Mouse (Mus musculus) right cerebral cortex, adult 18-20 months (tissue): ENCODE measurements around the gene Cyren.

Experiments used
- DNase-seq: peaks from one replicate; pipeline ENCODE4 v3.0.0; 2022; ENCODE audit warnings: mixed read lengths

Gene Cyren

GRCm38 (mm10) chr6:34865711-34866593 is 11.9 kb downstream of the Cyren start:
- DNase-seq: no peak

- no peak for DNase-seq
Measured at GRCm38 (mm10) chr6:34865213-34865612, 12.6 kb downstream of the Cyren start.

GRCm38 (mm10) chr6:34863786-34864514 is 13.9 kb downstream of the Cyren start:
- DNase-seq: no peak

GRCm38 (mm10) chr6:34862791-34863403 is 15.0 kb downstream of the Cyren start, which contains the start of gene Tmem140:
Gene Tmem140, plus strand, starts transcription at chr6:34863146.
- no peak for DNase-seq

- DNase-seq: no peak
Measured at GRCm38 (mm10) chr6:34862381-34862780, 15.5 kb downstream of the Cyren start.

- DNase-seq: no peak
Measured at GRCm38 (mm10) chr6:34861546-34862053, 16.3 kb downstream of the Cyren start.

- peak; percentile 54 for DNase-seq
Measured at GRCm38 (mm10) chr6:34832352-34832751, 45.5 kb downstream of the Cyren start.

- peak; percentile 14 for DNase-seq
Measured at GRCm38 (mm10) chr6:34824406-34824805, 53.5 kb downstream of the Cyren start.
